Mouse (Mus musculus): ENCODE data around the gene Ntn1. TPM values are rescaled to one million over a fixed set of nuclear protein-coding genes. Genes with fewer than 3 reads are reported as not detected.
A peak's percentile ranks its signal among the peaks of the same experiment; 100 is the strongest.

Ntn1 gene
- total RNA-seq, 4 experiments from 2014 or later, result 6.0 to 7.3 (median 7.0) TPM

GRCm38 (mm10) chr11:68215206-68215912, 185.3 kb downstream of the Ntn1 start:
- no peak for DNase-seq (ENCODE audit: low spot score in 2 of 2)

GRCm38 (mm10) chr11:68214496-68215205, 186.0 kb downstream of the Ntn1 start:
- DNase-seq (ENCODE audit: low spot score in 2 of 2), result no peak

- no peak for DNase-seq (ENCODE audit: low spot score in 2 of 2)
Measured at GRCm38 (mm10) chr11:68213896-68214295, 186.7 kb downstream of the Ntn1 start.

GRCm38 (mm10) chr11:68211924-68212578, 188.6 kb downstream of the Ntn1 start:
- DNase-seq (ENCODE audit: low spot score in 2 of 2), result no peak

GRCm38 (mm10) chr11:68210714-68211113, 189.9 kb downstream of the Ntn1 start:
- DNase-seq (ENCODE audit: low spot score in 2 of 2), result no peak

GRCm38 (mm10) chr11:68209506-68209905, 191.1 kb downstream of the Ntn1 start:
- DNase-seq (ENCODE audit: low spot score in 2 of 2), result no peak

GRCm38 (mm10) chr11:68208582-68208981, 192.0 kb downstream of the Ntn1 start:
- DNase-seq (ENCODE audit: low spot score in 2 of 2), result no peak

GRCm38 (mm10) chr11:68208023-68208422, 192.6 kb downstream of the Ntn1 start:
- DNase-seq (ENCODE audit: low spot score in 2 of 2), result no peak

GRCm38 (mm10) chr11:68205572-68206229, 194.9 kb downstream of the Ntn1 start:
- DNase-seq (ENCODE audit: low spot score in 2 of 2), result peak; percentile 44 to 54

- DNase-seq (ENCODE audit: low spot score in 2 of 2), result no peak
Measured at GRCm38 (mm10) chr11:68204407-68204806, 196.2 kb downstream of the Ntn1 start.

GRCm38 (mm10) chr11:68203658-68204315, 196.8 kb downstream of the Ntn1 start:
- DNase-seq (ENCODE audit: low spot score in 2 of 2), result no peak

GRCm38 (mm10) chr11:68202561-68202960, 198.1 kb downstream of the Ntn1 start:
- DNase-seq (ENCODE audit: low spot score in 2 of 2), result no peak

GRCm38 (mm10) chr11:68201811-68202459, 198.7 kb downstream of the Ntn1 start:
- no peak for DNase-seq (ENCODE audit: low spot score in 2 of 2)

- DNase-seq (ENCODE audit: low spot score in 2 of 2), result no peak
Measured at GRCm38 (mm10) chr11:68201063-68201462, 199.6 kb downstream of the Ntn1 start.

- no peak for DNase-seq (ENCODE audit: low spot score in 2 of 2)
Measured at GRCm38 (mm10) chr11:68200500-68200899, 200.1 kb downstream of the Ntn1 start.

GRCm38 (mm10) chr11:68199801-68200423, 200.7 kb downstream of the Ntn1 start:
- no peak for DNase-seq (ENCODE audit: low spot score in 2 of 2)

- no peak for DNase-seq (ENCODE audit: low spot score in 2 of 2)
Measured at GRCm38 (mm10) chr11:68199103-68199502, 201.5 kb downstream of the Ntn1 start.

- DNase-seq (ENCODE audit: low spot score in 2 of 2), result no peak
Measured at GRCm38 (mm10) chr11:68198696-68199095, 201.9 kb downstream of the Ntn1 start.

- no peak for DNase-seq (ENCODE audit: low spot score in 2 of 2)
Measured at GRCm38 (mm10) chr11:68197471-68197870, 203.2 kb downstream of the Ntn1 start.

GRCm38 (mm10) chr11:68196566-68196965, 204.1 kb downstream of the Ntn1 start:
- DNase-seq (ENCODE audit: low spot score in 2 of 2), result no peak
